Mouse (Mus musculus) thymus, postnatal 10 days (tissue): ENCODE results near the gene Atl2.

Source experiments
- DNase-seq, 2 experiments: peaks; one replicate each; pipeline ENCODE4 v3.0.0; 2021; ENCODE audit warnings: low spot score in 2 of 2

The Atl2 gene

GRCm38 (mm10) chr17:79898156-79898746 is 2.3 kb upstream of the Atl2 start:
- no peak for DNase-seq

GRCm38 (mm10) chr17:79897666-79898065 is 1.7 kb upstream of the Atl2 start:
- no peak for DNase-seq

GRCm38 (mm10) chr17:79894971-79895882 is 696 bp downstream of the Atl2 start:
- peak; percentile 71 to 80 for DNase-seq

GRCm38 (mm10) chr17:79894054-79894453 is 1.9 kb downstream of the Atl2 start:
- no peak for DNase-seq

GRCm38 (mm10) chr17:79891944-79892343 is 4.0 kb downstream of the Atl2 start:
- DNase-seq: no peak

- DNase-seq: no peak
Observed at GRCm38 (mm10) chr17:79887926-79888325, 8.0 kb downstream of the Atl2 start.

GRCm38 (mm10) chr17:79883198-79883597 is 12.7 kb downstream of the Atl2 start:
- no peak for DNase-seq

- no peak for DNase-seq
Observed at GRCm38 (mm10) chr17:79865027-79865426, 30.9 kb downstream of the Atl2 start.

- no peak for DNase-seq
Observed at GRCm38 (mm10) chr17:79864503-79864902, 31.4 kb downstream of the Atl2 start.

- DNase-seq: peak in 1 of 2 experiments; percentile 51
Observed at GRCm38 (mm10) chr17:79862038-79862437, 33.9 kb downstream of the Atl2 start.

- no peak for DNase-seq
Observed at GRCm38 (mm10) chr17:79855533-79855932, 40.4 kb downstream of the Atl2 start.

GRCm38 (mm10) chr17:79848385-79848784 is 47.5 kb downstream of the Atl2 start:
- DNase-seq: no peak

GRCm38 (mm10) chr17:79846182-79846581 is 49.7 kb downstream of the Atl2 start:
- DNase-seq: no peak

GRCm38 (mm10) chr17:79845695-79846094 is 50.2 kb downstream of the Atl2 start:
- DNase-seq: no peak

- peak; percentile 41 to 71 for DNase-seq
Observed at GRCm38 (mm10) chr17:79840254-79841238, 55.4 kb downstream of the Atl2 start.

GRCm38 (mm10) chr17:79836978-79837377 is 58.9 kb downstream of the Atl2 start:
- no peak for DNase-seq

- DNase-seq: no peak
Observed at GRCm38 (mm10) chr17:79835714-79836373, 60.1 kb downstream of the Atl2 start.

GRCm38 (mm10) chr17:79832284-79832683 is 63.6 kb downstream of the Atl2 start:
- DNase-seq: no peak

- DNase-seq: peak in 1 of 2 experiments; percentile 21
Observed at GRCm38 (mm10) chr17:79826482-79827034, 69.4 kb downstream of the Atl2 start.

- DNase-seq: no peak
Observed at GRCm38 (mm10) chr17:79825241-79826030, 70.5 kb downstream of the Atl2 start.
